Mouse (Mus musculus) C2C12 (cell line): ENCODE data around the gene Fhit. TPM values are rescaled to one million over a fixed set of nuclear protein-coding genes. Genes with fewer than 3 reads are reported as not detected.

Experiments used
- H3K27me3 ChIP-seq: one replicate; pipeline ENCODE4 v1.6.1; 2011; ENCODE audit not compliant: control insufficient read depth, insufficient read depth, insufficient read length
- H3K36me3 ChIP-seq: one replicate; pipeline ENCODE4 v1.6.1; 2011; ENCODE audit not compliant: control insufficient read depth, insufficient read depth
- H3K4me3 ChIP-seq: one replicate; pipeline ENCODE4 v1.5.1; 2011; ENCODE audit warnings: mild to moderate bottlenecking, control low read depth; ENCODE audit not compliant: poor library complexity, insufficient read depth, severe bottlenecking
- H3K79me2 ChIP-seq: one replicate; pipeline ENCODE4 v1.6.1; 2011; ENCODE audit not compliant: control insufficient read depth, insufficient read depth
- H3K79me3 ChIP-seq: one replicate; pipeline ENCODE4 v1.6.1; 2011; ENCODE audit warnings: low read depth, control low read depth
- H3ac ChIP-seq: one replicate; pipeline ENCODE3; 2011; ENCODE audit warnings: low read depth; ENCODE audit not compliant: control insufficient read depth, insufficient read length
- CEBPB ChIP-seq: IDR thresholded peaks from one replicate; pipeline ENCODE4 v1.6.1; 2011; ENCODE audit warnings: low read depth, mild to moderate bottlenecking, control low read depth, moderate library complexity
- CTCF ChIP-seq: IDR thresholded peaks from one replicate; pipeline ENCODE4 v1.5.1; 2011; ENCODE audit not compliant: control insufficient read depth, insufficient read depth, insufficient read length
- FOSL1 ChIP-seq: IDR thresholded peaks from one replicate; pipeline ENCODE4 v1.8.0; 2011; ENCODE audit warnings: mild to moderate bottlenecking, low read length; ENCODE audit not compliant: poor library complexity, insufficient read depth, severe bottlenecking
- MAX ChIP-seq: IDR thresholded peaks from one replicate; pipeline ENCODE4 v1.6.1; 2011; ENCODE audit warnings: mild to moderate bottlenecking, control low read depth
- MYOD1 ChIP-seq: IDR thresholded peaks from one replicate; pipeline ENCODE4 v1.6.1; 2011; ENCODE audit warnings: low read depth; ENCODE audit not compliant: control insufficient read depth, insufficient read length
- MYOG ChIP-seq: IDR thresholded peaks from one replicate; pipeline ENCODE4 v1.6.1; 2011; ENCODE audit not compliant: control insufficient read depth, insufficient read length; ENCODE audit errors: extremely low read depth
- USF1 ChIP-seq: IDR thresholded peaks from one replicate; pipeline ENCODE4 v1.6.1; 2011; ENCODE audit warnings: low read depth, mild to moderate bottlenecking, control low read depth, moderate library complexity
- polyA plus RNA-seq: library from polyadenylated mRNA; unstranded; fragments of >200 nt; fragmentation: generic; extraction: Trizol; gene quantifications from one replicate; pipeline ENCODE4 v1.2.1, GENCODE M21; 2012; ENCODE audit warnings: missing spikeins

The Fhit gene
- polyA plus RNA-seq, 1 experiment, result not detected

DNA sequence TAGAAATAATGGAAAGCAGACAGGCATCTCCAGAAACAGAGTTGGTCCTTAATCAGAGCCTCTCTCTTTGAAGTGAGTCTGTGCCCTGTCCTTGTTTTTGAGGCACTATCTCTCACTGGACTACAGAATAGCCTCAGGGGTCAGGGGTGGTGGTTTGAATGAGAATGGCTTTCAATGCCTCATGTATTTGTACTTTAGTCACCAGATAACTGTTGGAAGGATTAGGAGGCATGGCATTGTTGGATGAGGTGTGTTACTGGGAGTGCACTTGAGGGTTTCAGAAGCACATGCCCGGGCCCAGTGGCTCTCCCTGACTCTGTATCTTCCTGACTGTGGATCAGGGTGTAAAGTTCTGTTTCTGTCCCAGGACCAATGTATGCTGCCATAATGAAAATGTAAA lies 1463.2 kb downstream of the Fhit start:
- TF ChIP-seq USF1 (no peak), CEBPB (no peak), FOSL1 (no peak), MYOG (no peak), MYOD1 (no peak), CTCF (no peak), MAX (no peak)
- no peaks in the 10 kb centered on the region for H3K27me3 ChIP-seq
- no peaks in the 10 kb centered on the region for H3K79me3 ChIP-seq
- no peak overlapping the region for H3K4me3 ChIP-seq
- no peak overlapping the region for H3ac ChIP-seq
- no peaks in the 10 kb centered on the region for H3K36me3 ChIP-seq
- no peaks in the 10 kb centered on the region for H3K79me2 ChIP-seq

DNA sequence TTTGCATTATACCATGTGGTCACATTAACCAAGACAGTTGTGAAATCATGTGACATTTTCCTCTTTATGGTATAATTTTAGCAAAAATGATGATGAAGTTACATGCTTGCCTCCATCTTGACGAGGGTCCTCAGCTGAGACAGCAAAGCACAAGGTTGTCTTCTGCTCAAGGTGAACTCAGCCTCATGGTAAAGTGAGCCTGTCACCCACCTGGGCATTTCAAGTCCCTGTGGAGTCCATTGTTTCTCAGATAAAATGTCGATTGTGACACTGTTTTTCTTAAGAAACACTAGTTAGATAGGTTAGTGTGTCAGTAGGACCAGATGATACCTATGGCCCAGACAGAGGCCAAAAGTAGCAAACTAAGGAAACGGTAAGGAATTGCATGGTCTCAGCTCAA lies 1464.7 kb downstream of the Fhit start:
- H3K4me3 ChIP-seq, result no peak overlapping the region
- H3ac ChIP-seq, result no peak overlapping the region
- TF ChIP-seq FOSL1 (no peak), MYOG (no peak), USF1 (no peak), CTCF (no peak), MAX (no peak)
- no peaks in the 10 kb centered on the region for H3K79me2 ChIP-seq
- H3K79me3 ChIP-seq, result no peaks in the 10 kb centered on the region
- no peaks in the 10 kb centered on the region for H3K27me3 ChIP-seq
- H3K36me3 ChIP-seq, result no peaks in the 10 kb centered on the region

DNA sequence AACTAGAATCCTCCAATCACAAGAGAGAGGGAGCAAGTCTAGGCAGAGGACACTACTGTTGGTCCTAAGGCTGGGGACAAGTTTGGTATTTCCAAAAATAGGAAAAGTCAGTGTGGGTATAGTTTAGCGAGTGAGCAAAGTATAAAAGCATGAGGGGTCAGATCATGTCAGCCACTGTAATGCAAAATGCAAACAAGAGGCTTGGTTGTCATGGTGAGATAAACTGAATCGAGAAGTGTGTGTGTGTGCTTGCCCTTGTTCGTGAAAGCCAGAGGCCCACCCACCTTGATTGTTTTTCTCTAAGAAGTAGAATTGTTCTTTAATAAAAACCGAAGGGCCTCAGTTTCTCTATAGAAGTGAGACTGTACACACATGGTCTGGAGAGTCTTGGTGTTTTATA lies 1465.8 kb downstream of the Fhit start:
- TF ChIP-seq MYOG (no peak), USF1 (no peak), MYOD1 (no peak), CTCF (no peak), CEBPB (no peak), FOSL1 (no peak), MAX (no peak)
- Histone ChIP-seq H3K27me3 (no peaks in the 10 kb centered on the region), H3K79me2 (no peaks in the 10 kb centered on the region), H3K79me3 (no peaks in the 10 kb centered on the region), H3K4me3 (no peak overlapping the region), H3ac (no peak overlapping the region), H3K36me3 (no peaks in the 10 kb centered on the region)

DNA sequence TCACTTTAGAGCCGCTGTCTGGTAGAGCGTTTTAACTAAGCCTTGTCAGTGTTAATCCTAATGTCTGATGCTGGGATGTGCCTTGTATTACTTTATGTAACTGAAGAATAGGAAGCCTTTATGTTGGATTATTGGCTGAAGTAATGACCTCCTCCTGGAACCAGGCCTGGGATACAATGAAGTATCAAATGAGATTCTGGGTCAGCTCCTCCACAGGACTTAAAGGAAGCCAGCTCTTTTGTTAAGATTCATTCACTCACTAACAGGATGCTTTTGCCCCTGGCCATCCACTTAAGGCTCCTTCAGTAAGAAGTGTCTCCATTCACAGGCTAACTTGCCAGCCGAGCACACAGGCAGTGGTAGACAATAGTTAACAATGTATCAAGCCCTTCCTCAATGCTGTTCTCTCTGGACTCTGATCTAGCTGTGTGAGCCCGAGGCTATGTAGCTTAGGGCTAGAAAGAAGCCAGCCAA lies 1466.6 kb downstream of the Fhit start:
- TF ChIP-seq FOSL1, result no peak
- TF ChIP-seq CEBPB, result no peak
- no peak for TF ChIP-seq MAX
- TF ChIP-seq MYOG, result no peak
- TF ChIP-seq MYOD1, result no peak
- TF ChIP-seq USF1, result no peak
- no peak for TF ChIP-seq CTCF
- Histone ChIP-seq H3K79me3 (no peaks in the 10 kb centered on the region), H3K36me3 (no peaks in the 10 kb centered on the region), H3K79me2 (no peaks in the 10 kb centered on the region), H3ac (no peak overlapping the region), H3K27me3 (no peaks in the 10 kb centered on the region), H3K4me3 (no peak overlapping the region)

DNA sequence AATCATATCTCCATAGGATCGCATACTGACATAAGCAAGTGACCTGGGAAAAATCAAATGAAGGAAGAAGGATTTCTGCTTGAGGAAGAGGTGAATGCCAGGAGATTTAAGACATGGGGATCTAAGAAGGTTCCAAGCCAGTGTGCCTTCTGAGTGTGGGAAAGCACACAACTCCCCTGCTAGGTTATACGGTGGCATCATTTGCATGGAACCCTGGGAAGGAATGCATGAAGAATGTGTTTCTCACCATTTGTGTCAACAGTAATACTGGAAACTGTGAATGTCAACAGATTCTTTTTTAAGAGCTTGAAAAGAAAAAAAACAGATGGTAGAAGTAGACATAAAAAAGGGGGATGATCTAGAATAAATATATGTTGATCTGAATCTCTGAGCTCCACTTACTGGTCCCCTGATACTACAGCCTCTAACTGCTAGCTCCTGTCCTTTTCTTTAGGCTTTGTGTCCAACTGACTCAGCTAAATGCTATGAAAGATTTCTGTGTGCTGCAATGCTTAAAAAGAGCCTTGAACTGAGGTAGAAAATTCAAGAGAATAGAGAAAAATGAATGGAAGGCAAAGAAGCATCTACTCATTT lies 1473.1 kb downstream of the Fhit start:
- TF ChIP-seq MAX (no peak), USF1 (no peak), CEBPB (no peak), MYOD1 (no peak), CTCF (no peak), MYOG (no peak), FOSL1 (no peak)
- H3K79me3 ChIP-seq, result no peaks in the 10 kb centered on the region
- H3K36me3 ChIP-seq, result no peaks in the 10 kb centered on the region
- H3K4me3 ChIP-seq, result no peak overlapping the region
- no peaks in the 10 kb centered on the region for H3K79me2 ChIP-seq
- H3K27me3 ChIP-seq, result no peaks in the 10 kb centered on the region
- no peak overlapping the region for H3ac ChIP-seq
